Mouse (Mus musculus): ENCODE measurements at regions not wholly inside any gene's neighbourhood (a gene's known extent, or its start where the extent isn't known, plus 50 kb on each side); places are given as distances from the start of the nearest gene placed in this dataset.

DNA sequence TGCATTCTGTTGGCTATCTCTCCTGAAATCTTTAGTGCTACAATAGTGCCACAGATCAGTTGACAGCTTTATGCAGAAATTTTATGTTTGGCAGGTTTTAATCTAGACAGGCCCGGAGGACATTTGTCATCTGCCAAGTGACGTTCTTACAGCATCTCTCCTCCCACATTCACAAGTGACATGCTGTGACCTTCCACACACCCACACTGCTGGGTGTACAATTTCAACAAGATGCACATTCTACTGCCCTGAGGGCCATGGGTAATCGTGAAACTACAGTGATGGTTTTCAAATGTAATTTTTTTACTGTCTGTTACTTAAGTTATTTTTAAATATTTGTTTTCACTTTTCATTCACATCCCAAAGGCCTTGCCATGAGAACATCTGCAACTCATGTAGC is 639.2 kb upstream of the Gm11114 start:
- ATAC-seq (ENCODE audit: extremely low read depth, insufficient number of reproducible peaks, low FRiP score, low TSS enrichment) = no peak
- Histone ChIP-seq H3K9me3 (no peaks in the 10 kb centered on the region), H3K9ac (no peak overlapping the region), H3K4me1 (no peaks in the 10 kb centered on the region), H3K4me3 (no peak overlapping the region), H3K27me3 (replicated peaks) (no peaks in the 10 kb centered on the region), H3K4me2 (no peak overlapping the region), H3K36me3 (no peaks in the 10 kb centered on the region), H3K27ac (replicated peaks) (no peak overlapping the region)
- 50% methylated on average over 3 of the region's 3 CpGs for WGBS

DNA sequence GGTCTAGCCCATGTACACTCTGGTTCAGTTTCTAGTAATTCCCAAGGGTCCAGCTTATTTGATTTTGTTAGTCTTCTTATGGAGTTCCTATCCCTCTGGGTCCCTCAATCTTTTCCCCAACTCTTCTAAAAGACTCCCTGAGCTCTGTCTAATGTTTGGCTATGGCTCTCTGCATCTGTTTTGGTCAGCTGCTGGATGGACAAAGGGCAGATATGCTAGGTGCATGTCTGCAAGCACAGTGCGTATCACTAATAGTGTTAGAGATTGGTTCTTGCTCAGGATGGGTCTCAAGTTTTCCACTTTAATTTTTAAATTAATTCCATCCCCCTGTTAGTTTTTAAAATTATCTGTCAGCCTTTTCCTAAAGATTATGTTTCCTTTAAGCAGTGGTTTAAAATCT is 634.2 kb upstream of the Gm11114 start:
- no peak overlapping the region for H3K27ac ChIP-seq (replicated peaks)
- no peak overlapping the region for H3K9ac ChIP-seq
- no peaks in the 10 kb centered on the region for H3K4me1 ChIP-seq
- no peak for ATAC-seq (ENCODE audit: extremely low read depth, insufficient number of reproducible peaks, low FRiP score, low TSS enrichment)
- H3K36me3 ChIP-seq = no peaks in the 10 kb centered on the region
- WGBS = 87% methylated on average over 1 of the region's 1 CpGs
- no peaks in the 10 kb centered on the region for H3K27me3 ChIP-seq (replicated peaks)
- no peaks in the 10 kb centered on the region for H3K9me3 ChIP-seq
- no peak overlapping the region for H3K4me3 ChIP-seq
- H3K4me2 ChIP-seq = no peak overlapping the region

DNA sequence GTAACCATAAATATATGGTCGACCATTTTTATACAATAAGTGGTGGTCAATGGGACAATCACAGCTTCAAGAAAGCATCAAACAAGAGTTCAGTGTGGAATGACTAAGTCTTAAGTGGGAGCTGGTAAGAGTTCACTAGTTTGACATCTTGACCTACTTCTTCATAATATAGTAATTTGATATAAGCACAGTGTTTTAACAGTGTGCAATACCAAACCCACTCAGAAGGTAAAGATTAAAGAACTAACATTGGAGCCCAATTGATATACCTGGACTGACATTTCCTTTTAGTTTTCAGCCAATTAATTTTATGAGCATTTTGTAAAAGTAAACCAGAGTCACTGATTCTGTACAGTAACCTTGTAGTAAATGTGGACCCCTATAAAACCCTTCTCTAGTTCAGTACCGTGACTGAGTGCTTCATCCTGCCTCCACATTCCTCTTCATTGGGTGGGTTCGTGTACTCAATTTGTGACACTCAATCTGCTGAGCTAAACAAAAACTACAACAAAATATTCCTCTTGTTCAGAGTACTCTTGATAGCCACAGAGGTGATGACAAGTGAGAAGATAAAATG is 593.9 kb upstream of the Gm11114 start:
- ATAC-seq (ENCODE audit: extremely low read depth, insufficient number of reproducible peaks, low FRiP score, low TSS enrichment) = no peak
- H3K4me3 ChIP-seq = no peak overlapping the region
- H3K27ac ChIP-seq (replicated peaks) = no peak overlapping the region
- WGBS = 59% methylated on average over 3 of the region's 3 CpGs
- no peaks in the 10 kb centered on the region for H3K9me3 ChIP-seq
- H3K36me3 ChIP-seq = no peaks in the 10 kb centered on the region
- H3K4me1 ChIP-seq = peaks cover 2% of the 10 kb centered on the region; the same call in 1 of the 2 replicates
- no peak overlapping the region for H3K9ac ChIP-seq
- no peak overlapping the region for H3K4me2 ChIP-seq
- no peaks in the 10 kb centered on the region for H3K27me3 ChIP-seq (replicated peaks)

DNA sequence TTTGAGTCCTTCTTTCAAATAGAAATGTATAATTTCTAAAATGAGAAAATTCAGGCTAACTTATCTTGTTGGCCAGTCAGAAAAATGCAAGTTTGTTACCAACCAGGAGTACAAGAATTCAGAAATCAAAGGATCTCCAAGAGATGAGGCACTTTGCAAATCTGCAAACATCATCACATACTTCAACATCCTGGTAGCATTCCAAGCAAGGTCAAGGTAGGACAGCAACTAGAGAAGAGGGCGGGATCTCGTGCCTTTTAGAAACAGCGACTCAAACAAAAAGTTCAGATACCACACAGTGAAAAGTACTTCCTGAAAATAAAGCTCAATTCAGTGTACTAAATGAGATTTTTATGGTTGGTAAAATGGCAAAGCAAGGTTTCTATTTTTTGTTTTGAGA is 593.2 kb upstream of the Gm11114 start:
- H3K9ac ChIP-seq = no peak overlapping the region
- 43% methylated on average over 3 of the region's 3 CpGs for WGBS
- ATAC-seq (ENCODE audit: extremely low read depth, insufficient number of reproducible peaks, low FRiP score, low TSS enrichment) = no peak
- H3K36me3 ChIP-seq = no peaks in the 10 kb centered on the region
- H3K4me1 ChIP-seq = peaks cover 2% of the 10 kb centered on the region; the same call in 1 of the 2 replicates
- H3K9me3 ChIP-seq = no peaks in the 10 kb centered on the region
- no peak overlapping the region for H3K4me2 ChIP-seq
- H3K27me3 ChIP-seq (replicated peaks) = no peaks in the 10 kb centered on the region
- no peak overlapping the region for H3K4me3 ChIP-seq
- H3K27ac ChIP-seq (replicated peaks) = no peak overlapping the region

DNA sequence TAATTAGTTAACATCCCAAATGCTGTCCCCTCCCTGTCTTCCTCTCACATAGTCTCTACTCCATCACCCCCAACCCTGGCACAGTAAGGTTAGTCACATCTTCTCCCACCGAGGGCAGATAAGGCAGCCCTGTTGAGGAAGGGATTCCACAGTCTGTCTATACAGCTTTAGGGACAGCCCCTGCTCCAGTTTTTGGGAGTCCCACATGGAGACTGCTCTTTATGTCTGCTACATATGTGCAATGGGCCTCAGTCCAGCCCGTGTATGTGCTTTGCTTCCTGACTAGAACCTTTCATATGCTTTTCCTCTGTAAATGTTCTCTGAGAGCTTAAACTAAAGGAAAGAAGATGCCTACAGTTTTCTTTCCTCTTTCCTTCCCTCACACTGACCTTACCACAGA is 592.1 kb upstream of the Gm11114 start:
- no peaks in the 10 kb centered on the region for H3K27me3 ChIP-seq (replicated peaks)
- no peak overlapping the region for H3K27ac ChIP-seq (replicated peaks)
- H3K4me2 ChIP-seq = no peak overlapping the region
- no peak for ATAC-seq (ENCODE audit: extremely low read depth, insufficient number of reproducible peaks, low FRiP score, low TSS enrichment)
- no peak overlapping the region for H3K4me3 ChIP-seq
- no peaks in the 10 kb centered on the region for H3K9me3 ChIP-seq
- no peak overlapping the region for H3K9ac ChIP-seq
- no peaks in the 10 kb centered on the region for H3K36me3 ChIP-seq
- H3K4me1 ChIP-seq = peaks cover 2% of the 10 kb centered on the region; the same call in 1 of the 2 replicates
- 63% methylated on average over 2 of the region's 2 CpGs for WGBS

DNA sequence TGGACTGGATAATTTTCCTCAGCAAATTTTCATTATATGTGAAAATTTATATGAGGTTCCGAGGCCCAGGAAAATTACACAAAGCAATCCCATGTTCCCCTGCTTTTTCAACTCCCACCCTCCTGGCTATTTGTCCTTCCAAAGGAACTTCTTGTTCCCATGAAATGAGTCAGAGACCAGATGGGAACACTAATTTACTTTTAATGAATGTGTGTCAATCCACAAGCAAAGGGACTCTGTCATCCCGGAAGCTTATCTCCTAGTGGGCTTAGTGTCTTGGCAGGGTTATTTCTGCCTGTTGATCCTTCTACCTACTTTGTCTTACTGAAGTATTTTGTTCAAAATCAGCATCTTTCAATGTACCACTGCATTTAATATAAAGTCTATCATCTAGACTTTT is 573.3 kb upstream of the Gm11114 start:
- H3K4me3 ChIP-seq = no peak overlapping the region
- no peak overlapping the region for H3K9ac ChIP-seq
- no peak overlapping the region for H3K27ac ChIP-seq (replicated peaks)
- no peaks in the 10 kb centered on the region for H3K9me3 ChIP-seq
- no peaks in the 10 kb centered on the region for H3K27me3 ChIP-seq (replicated peaks)
- 56% methylated on average over 2 of the region's 2 CpGs for WGBS
- no peak for ATAC-seq (ENCODE audit: extremely low read depth, insufficient number of reproducible peaks, low FRiP score, low TSS enrichment)
- H3K36me3 ChIP-seq = no peaks in the 10 kb centered on the region
- no peaks in the 10 kb centered on the region for H3K4me1 ChIP-seq
- H3K4me2 ChIP-seq = no peak overlapping the region

DNA sequence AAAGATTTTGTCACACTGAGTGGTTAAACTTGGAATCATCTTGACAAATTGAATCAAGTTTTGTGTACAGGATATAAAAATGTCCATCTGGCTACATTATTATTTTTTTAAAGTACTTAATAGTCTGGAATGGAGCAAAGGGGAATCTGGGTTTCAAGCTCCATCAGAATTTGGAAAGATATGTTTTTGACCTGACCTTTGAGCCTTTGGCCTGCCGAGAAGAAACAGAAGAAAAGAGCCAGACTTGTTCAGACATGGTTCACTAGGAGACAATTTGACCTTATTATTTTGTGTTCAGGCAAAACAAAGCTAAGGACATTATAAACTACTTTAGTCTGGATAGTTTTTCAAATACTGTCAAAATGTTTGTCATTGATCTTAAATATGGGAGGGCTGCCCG is 572.2 kb upstream of the Gm11114 start:
- no peaks in the 10 kb centered on the region for H3K36me3 ChIP-seq
- ATAC-seq (ENCODE audit: extremely low read depth, insufficient number of reproducible peaks, low FRiP score, low TSS enrichment) = no peak
- H3K9me3 ChIP-seq = no peaks in the 10 kb centered on the region
- H3K4me1 ChIP-seq = no peaks in the 10 kb centered on the region
- no peaks in the 10 kb centered on the region for H3K27me3 ChIP-seq (replicated peaks)
- no peak overlapping the region for H3K27ac ChIP-seq (replicated peaks)
- 72% methylated on average over 2 of the region's 2 CpGs for WGBS
- H3K4me2 ChIP-seq = no peak overlapping the region
- H3K4me3 ChIP-seq = no peak overlapping the region
- no peak overlapping the region for H3K9ac ChIP-seq

DNA sequence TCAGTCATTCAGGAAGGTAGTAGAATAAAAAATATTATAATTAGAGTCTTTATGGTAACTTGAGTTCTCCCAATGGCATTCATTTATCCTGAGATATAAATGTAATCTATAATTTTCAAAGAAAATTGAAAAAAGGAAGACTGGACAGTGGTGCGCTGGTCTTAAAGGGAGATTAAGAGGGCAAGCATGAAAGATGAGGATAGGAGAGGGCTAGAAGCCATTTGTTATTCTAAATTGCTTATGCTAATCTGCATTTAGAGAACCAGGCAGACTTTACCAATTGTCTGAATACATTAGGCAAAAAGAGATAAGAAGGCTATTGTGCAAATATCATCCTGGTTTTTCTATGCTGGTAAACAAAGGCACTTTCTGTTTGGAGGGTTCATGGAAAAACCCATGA is 558.2 kb upstream of the Gm11114 start:
- no peaks in the 10 kb centered on the region for H3K9me3 ChIP-seq
- ATAC-seq (ENCODE audit: extremely low read depth, insufficient number of reproducible peaks, low FRiP score, low TSS enrichment) = no peak
- H3K4me3 ChIP-seq = no peak overlapping the region
- H3K27me3 ChIP-seq (replicated peaks) = no peaks in the 10 kb centered on the region
- H3K27ac ChIP-seq (replicated peaks) = no peak overlapping the region
- H3K4me1 ChIP-seq = no peaks in the 10 kb centered on the region
- 64% methylated on average over 1 of the region's 1 CpGs for WGBS
- no peak overlapping the region for H3K9ac ChIP-seq
- H3K4me2 ChIP-seq = no peak overlapping the region
- no peaks in the 10 kb centered on the region for H3K36me3 ChIP-seq

DNA sequence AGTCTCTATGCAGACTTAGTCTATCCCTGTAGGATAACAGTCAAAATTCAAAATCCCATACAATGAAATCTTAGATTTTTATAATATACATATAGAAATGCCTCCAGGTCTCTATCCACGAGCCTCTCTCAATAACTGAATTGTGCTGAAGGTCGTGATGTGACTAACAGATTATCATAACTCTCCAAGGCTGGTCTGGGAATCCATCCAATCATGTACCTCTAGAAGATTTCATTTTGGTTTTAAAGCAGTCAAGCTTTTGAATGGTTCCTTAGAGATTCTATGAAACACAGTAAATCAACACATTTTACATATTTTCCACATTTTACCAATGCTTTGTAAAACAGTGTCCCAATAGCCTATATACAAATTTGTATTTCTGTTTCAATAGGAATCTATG is 557.7 kb upstream of the Gm11114 start:
- Histone ChIP-seq H3K36me3 (no peaks in the 10 kb centered on the region), H3K4me2 (no peak overlapping the region), H3K27me3 (replicated peaks) (no peaks in the 10 kb centered on the region), H3K9me3 (no peaks in the 10 kb centered on the region), H3K4me3 (no peak overlapping the region), H3K9ac (no peak overlapping the region), H3K4me1 (no peaks in the 10 kb centered on the region), H3K27ac (replicated peaks) (no peak overlapping the region)
- WGBS = 59% methylated on average over 2 of the region's 2 CpGs
- ATAC-seq (ENCODE audit: extremely low read depth, insufficient number of reproducible peaks, low FRiP score, low TSS enrichment) = no peak

DNA sequence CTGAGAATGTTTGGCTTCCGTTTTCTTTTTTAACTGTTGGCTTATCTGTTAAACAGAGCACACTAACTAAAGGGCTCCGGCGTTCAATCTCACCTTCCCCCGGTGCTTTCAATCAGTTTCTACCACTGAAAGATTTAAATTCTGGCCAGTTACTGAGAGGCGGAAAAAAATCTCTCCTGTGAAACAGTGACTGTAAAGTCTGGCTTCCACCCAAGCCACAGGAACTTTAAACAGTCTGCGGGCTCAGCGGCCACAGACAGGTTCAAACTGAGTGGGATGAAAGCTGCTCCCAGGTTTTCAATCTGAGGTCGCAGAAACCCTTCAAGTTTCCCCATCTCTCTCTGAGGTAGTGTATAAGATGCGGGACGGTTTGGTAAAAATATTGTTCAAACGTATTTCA is 538.2 kb upstream of the Gm11114 start:
- H3K27me3 ChIP-seq (replicated peaks) = no peaks in the 10 kb centered on the region
- ATAC-seq (ENCODE audit: extremely low read depth, insufficient number of reproducible peaks, low FRiP score, low TSS enrichment) = no peak
- no peaks in the 10 kb centered on the region for H3K36me3 ChIP-seq
- no peak overlapping the region for H3K4me2 ChIP-seq
- 46% methylated on average over 11 of the region's 11 CpGs for WGBS
- H3K4me1 ChIP-seq = no peaks in the 10 kb centered on the region
- H3K4me3 ChIP-seq = no peak overlapping the region
- H3K27ac ChIP-seq (replicated peaks) = no peak overlapping the region
- H3K9ac ChIP-seq = no peak overlapping the region
- no peaks in the 10 kb centered on the region for H3K9me3 ChIP-seq

DNA sequence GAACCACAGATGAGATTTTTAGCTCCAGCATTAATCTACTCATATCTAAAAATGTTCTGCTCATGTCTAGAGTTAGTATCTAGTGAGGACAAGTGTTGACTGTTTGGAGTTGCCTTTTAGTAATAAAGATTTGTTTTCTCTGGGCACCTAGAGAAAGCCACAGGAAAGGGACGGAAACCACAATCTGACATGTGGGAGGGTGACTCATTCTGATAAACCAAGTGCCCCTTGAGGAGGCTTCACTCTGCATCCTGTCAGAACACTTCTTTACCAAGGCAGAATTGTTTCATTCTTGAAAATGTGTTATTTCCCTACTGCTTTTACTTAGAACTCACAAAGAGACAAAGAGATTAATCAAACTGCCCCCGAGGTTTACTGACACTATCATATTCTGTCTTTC is 537.4 kb upstream of the Gm11114 start:
- H3K4me2 ChIP-seq = no peak overlapping the region

DNA sequence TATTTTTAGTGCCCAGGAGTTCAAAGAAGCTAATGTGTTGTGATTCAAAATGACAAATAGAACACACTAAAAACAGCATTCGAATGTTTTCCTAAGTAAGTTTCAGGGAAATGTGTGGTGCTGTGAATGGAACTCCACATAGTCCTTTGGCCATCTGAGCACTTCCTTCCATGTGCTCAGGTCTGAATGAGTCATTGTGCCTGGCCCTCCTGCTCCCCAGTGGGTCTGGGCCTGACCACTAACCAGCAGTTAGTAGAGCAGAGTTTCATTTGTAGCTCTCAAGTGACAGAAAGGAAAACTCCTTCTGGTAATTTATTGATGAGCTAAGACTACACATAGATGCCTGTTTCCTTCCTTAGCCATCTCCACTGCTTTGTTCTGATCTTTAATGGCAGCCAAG is 533.4 kb upstream of the Gm11114 start:
- no peak for ATAC-seq (ENCODE audit: extremely low read depth, insufficient number of reproducible peaks, low FRiP score, low TSS enrichment)
- H3K27ac ChIP-seq (replicated peaks) = no peak overlapping the region
- WGBS = 80% methylated on average over 1 of the region's 1 CpGs

More for the DNA sequence above, 537.4 kb upstream of the Gm11114 start:
- Histone ChIP-seq H3K4me3 (no peak overlapping the region), H3K9me3 (no peaks in the 10 kb centered on the region), H3K4me1 (no peaks in the 10 kb centered on the region), H3K9ac (no peak overlapping the region), H3K27ac (replicated peaks) (no peak overlapping the region), H3K27me3 (replicated peaks) (no peaks in the 10 kb centered on the region), H3K36me3 (no peaks in the 10 kb centered on the region)
- WGBS = 22% methylated on average over 2 of the region's 2 CpGs
- ATAC-seq (ENCODE audit: extremely low read depth, insufficient number of reproducible peaks, low FRiP score, low TSS enrichment) = no peak

More for the DNA sequence above, 533.4 kb upstream of the Gm11114 start:
- Histone ChIP-seq H3K9me3 (no peaks in the 10 kb centered on the region), H3K9ac (no peak overlapping the region), H3K36me3 (no peaks in the 10 kb centered on the region), H3K4me2 (no peak overlapping the region), H3K4me1 (no peaks in the 10 kb centered on the region), H3K27me3 (replicated peaks) (no peaks in the 10 kb centered on the region), H3K4me3 (no peak overlapping the region)

Data from heart, embryonic 13.5 days (tissue).